Mouse (Mus musculus) intestine, embryonic 15.5 days (tissue): ENCODE measurements at regions not wholly inside any gene's neighbourhood (a gene's known extent, or its start where the extent isn't known, plus 50 kb on each side); places are given as distances from the start of the nearest gene placed in this dataset.

Experiments used
- ATAC-seq: fragments of 200-750 bp; cut with Nextera tagmentation; 2 replicates; pipeline ENCODE4 v1.8.0; 2017; ENCODE audit warnings: moderate TSS enrichment, moderate library complexity
- H3K27ac ChIP-seq: fragments of 300-500 bp; sonication (generic); 2 replicates; pipeline ENCODE4 v1.5.1; 2015; ENCODE audit warnings: mild to moderate bottlenecking, inconsistent platforms
- H3K27me3 ChIP-seq: fragments of 300-500 bp; sonication (generic); replicated peaks from 2 replicates; pipeline ENCODE4 v1.6.1; 2015; ENCODE audit warnings: inconsistent platforms
- H3K36me3 ChIP-seq: fragments of 300-500 bp; sonication (generic); 2 replicates; pipeline ENCODE4 v1.6.1; 2015; ENCODE audit warnings: inconsistent platforms
- H3K4me1 ChIP-seq: fragments of 300-500 bp; sonication (generic); replicated peaks from 2 replicates; pipeline ENCODE4 v1.6.1; 2015; ENCODE audit warnings: inconsistent platforms
- H3K4me2 ChIP-seq: fragments of 300-500 bp; sonication (generic); replicated peaks from 2 replicates; pipeline ENCODE4 v1.6.1; 2015; ENCODE audit warnings: mild to moderate bottlenecking, inconsistent platforms
- H3K4me3 ChIP-seq: fragments of 300-500 bp; sonication (generic); replicated peaks from 2 replicates; pipeline ENCODE4 v1.5.1; 2015; ENCODE audit warnings: inconsistent platforms
- H3K9ac ChIP-seq: fragments of 300-500 bp; sonication (generic); 2 replicates; pipeline ENCODE4 v1.6.1; 2015; ENCODE audit warnings: inconsistent platforms
- H3K9me3 ChIP-seq: fragments of 300-500 bp; sonication (generic); 2 replicates; pipeline ENCODE4 v1.6.1; 2016; ENCODE audit warnings: inconsistent platforms
- WGBS: fragments of 180-500 bp; shearing (Covaris S2); methylation state at CpG from one replicate; pipeline ENCODE4 v1.1.7; 2015; 5-methylcytosine and 5-hydroxymethylcytosine counted together

DNA sequence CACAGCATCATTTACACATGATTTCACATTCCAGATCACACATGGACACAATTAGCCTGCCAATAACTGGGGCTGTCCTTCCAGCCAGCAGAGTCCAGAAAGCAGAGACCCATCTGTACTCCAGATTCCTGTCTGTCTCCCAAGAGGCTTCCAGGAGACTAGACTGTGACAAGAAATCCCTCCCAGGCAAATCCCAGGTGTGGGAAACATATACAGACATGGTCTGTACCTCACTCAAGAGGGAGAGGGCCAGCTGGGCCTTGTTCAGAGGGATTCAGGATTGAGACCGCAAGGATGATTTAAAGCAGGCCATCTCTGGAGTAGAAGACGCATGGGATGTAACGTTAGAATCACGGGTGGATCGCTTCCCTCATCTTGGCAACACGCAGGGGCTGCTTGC, 182.7 kb upstream of the Prr30 start:
- H3K27me3 ChIP-seq = no peaks in the 10 kb centered on the region
- no peak for ATAC-seq
- no peak overlapping the region for H3K4me3 ChIP-seq
- no peak overlapping the region for H3K27ac ChIP-seq
- H3K4me2 ChIP-seq = no peak overlapping the region
- no peaks in the 10 kb centered on the region for H3K4me1 ChIP-seq
- 57% methylated on average over 6 of the region's 6 CpGs for WGBS
- H3K9ac ChIP-seq = no peak overlapping the region
- no peaks in the 10 kb centered on the region for H3K36me3 ChIP-seq
- H3K9me3 ChIP-seq = no peaks in the 10 kb centered on the region

- H3K4me1 ChIP-seq = no peaks in the 10 kb centered on the region
- no peak for ATAC-seq
- H3K9ac ChIP-seq = no peak overlapping the region
- no peak overlapping the region for H3K27ac ChIP-seq
- no peak overlapping the region for H3K4me3 ChIP-seq
- H3K4me2 ChIP-seq = no peak overlapping the region
- H3K27me3 ChIP-seq = no peaks in the 10 kb centered on the region
- no peaks in the 10 kb centered on the region for H3K9me3 ChIP-seq
- no peaks in the 10 kb centered on the region for H3K36me3 ChIP-seq
- WGBS = 61% methylated on average over 2 of the region's 2 CpGs
Observed at GRCm38 (mm10) chr14:101381943-101382342, 181.8 kb upstream of the Prr30 start.

GRCm38 (mm10) chr14:101379663-101380006, 179.5 kb upstream of the Prr30 start:
- no peaks in the 10 kb centered on the region for H3K9me3 ChIP-seq
- no peaks in the 10 kb centered on the region for H3K4me1 ChIP-seq
- H3K4me3 ChIP-seq = no peak overlapping the region
- H3K27me3 ChIP-seq = no peaks in the 10 kb centered on the region
- peak overlapping the region; percentile 69; the same call in 1 of the 2 replicates for H3K4me2 ChIP-seq
- no peak overlapping the region for H3K27ac ChIP-seq
- ATAC-seq = peak; percentile 34; the same call in 1 of the 2 replicates
- 49% methylated on average over 4 of the region's 4 CpGs for WGBS
- no peaks in the 10 kb centered on the region for H3K36me3 ChIP-seq
- 0 out of 2 replicates have a peak overlapping the region, but pooled peaks have one; percentile 12 for H3K9ac ChIP-seq

- H3K4me1 ChIP-seq = no peaks in the 10 kb centered on the region
- peak; percentile 87 for ATAC-seq
- no peak overlapping the region for H3K27ac ChIP-seq
- 0 out of 2 replicates have a peak overlapping the region, but pooled peaks have one; percentile 12 for H3K9ac ChIP-seq
- no peaks in the 10 kb centered on the region for H3K9me3 ChIP-seq
- no peaks in the 10 kb centered on the region for H3K36me3 ChIP-seq
- H3K4me2 ChIP-seq = peak overlapping the region; percentile 69
- 16% methylated on average over 21 of the region's 21 CpGs for WGBS
- no peaks in the 10 kb centered on the region for H3K27me3 ChIP-seq
- peak overlapping the region; percentile 27 for H3K4me3 ChIP-seq
Observed at GRCm38 (mm10) chr14:101378965-101379662, 179.0 kb upstream of the Prr30 start.

DNA sequence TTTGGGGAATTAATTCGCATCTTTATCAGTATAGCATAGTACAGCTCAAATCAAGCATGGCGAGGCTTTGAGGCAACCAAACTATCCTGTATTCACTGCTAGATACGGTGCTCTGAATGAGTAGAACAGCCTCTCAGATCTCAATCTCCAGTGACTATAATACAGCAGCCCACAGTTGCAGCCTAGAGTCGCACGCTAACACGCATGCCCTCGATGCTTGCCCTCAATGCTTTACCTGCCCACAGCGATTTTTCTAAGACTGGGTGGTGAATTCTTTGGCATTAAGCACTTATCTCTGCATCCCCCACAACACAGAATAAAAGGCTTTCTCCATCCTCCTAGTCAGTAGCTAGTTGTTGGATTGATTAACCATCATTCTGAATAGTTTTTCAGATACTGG, 178.4 kb upstream of the Prr30 start:
- Histone ChIP-seq H3K9ac (no peak overlapping the region), H3K4me1 (no peaks in the 10 kb centered on the region), H3K4me3 (no peak overlapping the region), H3K9me3 (no peaks in the 10 kb centered on the region), H3K27ac (no peak overlapping the region), H3K36me3 (no peaks in the 10 kb centered on the region), H3K4me2 (no peak overlapping the region), H3K27me3 (no peaks in the 10 kb centered on the region)
- no peak for ATAC-seq
- WGBS = 79% methylated on average over 8 of the region's 8 CpGs

GRCm38 (mm10) chr14:101376690-101377089, 176.6 kb upstream of the Prr30 start:
- Histone ChIP-seq H3K27ac (no peak overlapping the region), H3K9ac (no peak overlapping the region), H3K4me2 (no peak overlapping the region), H3K4me3 (no peak overlapping the region), H3K9me3 (no peaks in the 10 kb centered on the region), H3K36me3 (no peaks in the 10 kb centered on the region), H3K4me1 (no peaks in the 10 kb centered on the region), H3K27me3 (no peaks in the 10 kb centered on the region)
- 77% methylated on average over 1 of the region's 1 CpGs for WGBS
- ATAC-seq = no peak

DNA sequence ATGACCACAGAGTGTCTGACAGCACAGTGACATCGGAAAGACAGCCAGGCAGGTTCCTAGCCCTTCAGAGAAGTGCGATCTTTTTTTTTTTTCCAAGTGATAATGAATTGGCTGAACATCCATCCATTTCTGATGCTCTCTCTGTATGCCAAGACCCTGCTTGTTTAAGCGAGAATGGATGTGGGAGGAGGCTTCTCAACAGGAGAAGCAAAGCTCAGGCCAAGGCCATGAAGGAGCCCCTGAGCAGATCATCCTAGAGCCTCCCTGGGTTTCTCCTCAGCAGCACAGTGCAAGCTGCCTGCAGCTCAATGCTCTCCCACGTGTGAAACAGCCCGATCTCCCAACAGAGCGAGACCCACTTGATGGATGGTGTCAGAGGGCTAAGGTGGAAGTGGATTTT, 175.7 kb upstream of the Prr30 start:
- no peaks in the 10 kb centered on the region for H3K4me1 ChIP-seq
- H3K9me3 ChIP-seq = no peaks in the 10 kb centered on the region
- H3K27ac ChIP-seq = no peak overlapping the region
- H3K4me3 ChIP-seq = no peak overlapping the region
- ATAC-seq = no peak
- H3K9ac ChIP-seq = no peak overlapping the region
- WGBS = 62% methylated on average over 6 of the region's 6 CpGs
- no peak overlapping the region for H3K4me2 ChIP-seq
- no peaks in the 10 kb centered on the region for H3K27me3 ChIP-seq
- no peaks in the 10 kb centered on the region for H3K36me3 ChIP-seq

DNA sequence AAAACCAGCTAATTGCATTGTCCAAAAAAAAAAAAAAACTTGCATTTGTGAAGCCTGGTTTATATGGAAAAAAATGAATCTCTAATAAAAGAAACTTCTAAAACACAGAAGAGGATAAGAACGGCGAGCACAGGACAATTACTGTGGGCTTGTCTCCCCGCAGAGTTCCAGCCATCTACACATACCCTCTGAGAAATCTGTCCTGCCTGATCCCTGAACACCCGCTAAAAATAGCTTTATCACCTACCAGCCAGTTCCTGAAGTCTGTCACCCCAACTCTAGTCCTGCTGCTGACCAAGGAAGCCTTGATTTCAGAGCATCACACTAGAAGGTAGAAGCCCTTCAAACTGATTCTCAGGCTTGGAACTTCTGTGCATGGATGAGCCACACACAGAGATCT, 173.7 kb upstream of the Prr30 start:
- H3K4me1 ChIP-seq = no peaks in the 10 kb centered on the region
- 90% methylated on average over 4 of the region's 4 CpGs for WGBS
- H3K4me2 ChIP-seq = no peak overlapping the region
- H3K9ac ChIP-seq = no peak overlapping the region
- no peaks in the 10 kb centered on the region for H3K36me3 ChIP-seq
- H3K4me3 ChIP-seq = no peak overlapping the region
- ATAC-seq = no peak
- no peak overlapping the region for H3K27ac ChIP-seq
- H3K27me3 ChIP-seq = no peaks in the 10 kb centered on the region
- no peaks in the 10 kb centered on the region for H3K9me3 ChIP-seq

GRCm38 (mm10) chr14:101359860-101360259, 159.7 kb upstream of the Prr30 start:
- Histone ChIP-seq H3K36me3 (no peaks in the 10 kb centered on the region), H3K9ac (no peak overlapping the region), H3K27me3 (no peaks in the 10 kb centered on the region), H3K9me3 (no peaks in the 10 kb centered on the region), H3K4me3 (no peak overlapping the region), H3K27ac (no peak overlapping the region), H3K4me2 (no peak overlapping the region), H3K4me1 (no peaks in the 10 kb centered on the region)
- ATAC-seq = no peak
- 79% methylated on average over 2 of the region's 2 CpGs for WGBS

- Histone ChIP-seq H3K9me3 (no peaks in the 10 kb centered on the region), H3K9ac (no peak overlapping the region), H3K4me1 (no peaks in the 10 kb centered on the region), H3K27ac (no peak overlapping the region), H3K4me3 (no peak overlapping the region), H3K36me3 (no peaks in the 10 kb centered on the region), H3K27me3 (no peaks in the 10 kb centered on the region), H3K4me2 (no peak overlapping the region)
- 65% methylated on average over 3 of the region's 3 CpGs for WGBS
- no peak for ATAC-seq
Observed at GRCm38 (mm10) chr14:101353009-101353378, 152.9 kb upstream of the Prr30 start.

DNA sequence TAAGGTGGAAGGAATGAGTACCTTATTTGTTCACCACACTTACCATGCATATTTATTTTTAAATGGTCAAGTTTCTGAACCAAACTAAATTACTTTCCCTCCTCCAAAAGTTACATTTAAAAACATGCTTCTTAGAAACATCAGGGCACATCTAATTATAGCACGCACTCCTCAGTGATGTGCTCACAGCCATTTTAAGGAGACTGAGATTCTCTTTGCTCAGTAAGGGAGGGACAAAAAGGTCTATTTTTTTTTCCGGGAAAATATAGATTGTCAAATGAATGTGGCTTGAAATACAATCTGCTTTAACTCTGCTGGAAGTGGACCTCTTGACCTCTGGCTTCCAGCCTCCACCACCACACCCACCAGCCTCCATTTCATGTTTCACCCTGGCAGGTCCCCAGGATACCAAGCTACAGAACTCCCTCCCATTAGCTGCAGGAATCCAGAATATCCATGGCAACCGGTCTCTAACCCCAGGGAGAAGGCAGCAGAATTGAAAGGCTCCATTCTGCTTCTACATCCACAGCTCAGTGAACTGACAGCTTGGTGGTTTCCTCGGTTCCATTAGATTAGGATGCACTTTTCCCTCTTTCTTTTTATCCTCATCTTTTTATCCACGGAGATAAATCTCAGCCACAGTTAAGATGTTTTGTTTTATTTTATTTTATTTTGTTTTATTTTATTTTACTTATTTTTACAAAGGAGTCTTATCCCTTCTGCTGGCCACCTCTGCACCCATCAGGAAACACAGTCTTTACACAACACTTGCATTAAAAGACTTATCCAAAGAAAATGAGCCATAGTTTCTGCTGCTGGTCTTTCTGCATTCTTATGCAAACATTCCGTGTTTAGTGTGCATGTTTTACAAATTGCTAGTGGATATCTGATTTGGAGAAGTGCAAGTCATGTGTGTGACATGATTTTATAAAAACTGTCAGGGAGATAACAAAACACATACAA, 152.2 kb upstream of the Prr30 start:
- no peak for ATAC-seq
- Histone ChIP-seq H3K27ac (no peak overlapping the region), H3K9ac (no peak overlapping the region), H3K36me3 (no peaks in the 10 kb centered on the region), H3K27me3 (no peaks in the 10 kb centered on the region), H3K4me3 (no peak overlapping the region), H3K4me1 (no peaks in the 10 kb centered on the region), H3K9me3 (no peaks in the 10 kb centered on the region), H3K4me2 (no peak overlapping the region)
- WGBS = 43% methylated on average over 6 of the region's 6 CpGs

- 84% methylated on average over 1 of the region's 1 CpGs for whole genome bisulfite sequencing
- H3K27ac ChIP-seq = no peak overlapping the region
- no peaks in the 10 kb centered on the region for H3K4me1 ChIP-seq
- no peaks in the 10 kb centered on the region for H3K27me3 ChIP-seq
- no peak overlapping the region for H3K4me3 ChIP-seq
- no peaks in the 10 kb centered on the region for H3K9me3 ChIP-seq
- no peak overlapping the region for H3K9ac ChIP-seq
- no peak overlapping the region for H3K4me2 ChIP-seq
- H3K36me3 ChIP-seq = no peaks in the 10 kb centered on the region
- no peak for ATAC-seq
Observed at GRCm38 (mm10) chr14:101340331-101340730, 140.2 kb upstream of the Prr30 start.
